Mouse (Mus musculus): ENCODE measurements around the gene Mmab. TPM values are rescaled to one million over a fixed set of nuclear protein-coding genes. Genes with fewer than 3 reads are reported as not detected.

Mmab gene
- polyA plus RNA-seq (2012; ENCODE audit: low replicate concordance) = 7.5 and 7.9 TPM in 2 replicates

GRCm38 (mm10) chr5:114443566-114444367 lies at the start of gene Mmab, which contains the start of gene Mvk:
Gene Mmab, minus strand, starts transcription at chr5:114444060.
Gene Mvk, plus strand, starts transcription at chr5:114444269.

Other genes with a start within 250 kb of the Mmab start
- not detected in 2 replicates for gene Foxn4, start 170.3 kb downstream of the Mmab start, polyA plus RNA-seq (2012; ENCODE audit: low replicate concordance)
- gene Myo1h, start 154.9 kb downstream of the Mmab start, polyA plus RNA-seq (2012; ENCODE audit: low replicate concordance) = 0.14 TPM in 1 of 2 replicates, not detected in the other
- gene Kctd10, start 63.6 kb downstream of the Mmab start, polyA plus RNA-seq (2012; ENCODE audit: low replicate concordance) = 66.7 and 82.9 TPM in 2 replicates
- 82.6 and 116 TPM in 2 replicates for gene Ube3b, start 63.5 kb downstream of the Mmab start, polyA plus RNA-seq (2012; ENCODE audit: low replicate concordance)
- gene Mvk, start 209 bp upstream of the Mmab start, polyA plus RNA-seq (2012; ENCODE audit: low replicate concordance) = 20.7 and 30.4 TPM in 2 replicates
- 2.7 and 3.6 TPM in 2 replicates for gene Fam222a, start 124.0 kb upstream of the Mmab start, polyA plus RNA-seq (2012; ENCODE audit: low replicate concordance)
- gene Trpv4, start 214.4 kb upstream of the Mmab start, polyA plus RNA-seq (2012; ENCODE audit: low replicate concordance) = 1.1 and 2.2 TPM in 2 replicates
- 39.7 and 55.5 TPM in 2 replicates for gene Gltp, start 246.9 kb upstream of the Mmab start, polyA plus RNA-seq (2012; ENCODE audit: low replicate concordance)